Mouse (Mus musculus) midbrain, embryonic 15.5 days (tissue): ENCODE data around the gene Cox8c. TPM values are rescaled to one million over a fixed set of nuclear protein-coding genes. Genes with fewer than 3 reads are reported as not detected.

ENCODE experiments used
- ATAC-seq: fragments of 200-750 bp; cut with Nextera tagmentation; replicated peaks from 2 replicates; pipeline ENCODE4 v1.8.0; 2017; ENCODE audit warnings: moderate TSS enrichment
- H3K27ac ChIP-seq: fragments of 300-500 bp; sonication (generic); 2 replicates; pipeline ENCODE4 v1.5.1; 2015; ENCODE audit warnings: mild to moderate bottlenecking, inconsistent platforms
- H3K27me3 ChIP-seq: fragments of 300-500 bp; sonication (generic); replicated peaks from 2 replicates; pipeline ENCODE4 v1.6.1; 2015; ENCODE audit warnings: inconsistent platforms
- H3K36me3 ChIP-seq: fragments of 300-500 bp; sonication (generic); replicated peaks from 2 replicates; pipeline ENCODE4 v1.6.1; 2015; ENCODE audit warnings: inconsistent platforms
- H3K4me1 ChIP-seq: fragments of 300-500 bp; sonication (generic); 2 replicates; pipeline ENCODE4 v1.6.1; 2015; ENCODE audit warnings: inconsistent platforms
- H3K4me2 ChIP-seq: fragments of 300-500 bp; sonication (generic); 2 replicates; pipeline ENCODE4 v1.6.1; 2015; ENCODE audit warnings: inconsistent platforms, mild to moderate bottlenecking, moderate library complexity
- H3K4me3 ChIP-seq: fragments of 300-500 bp; sonication (generic); 2 replicates; pipeline ENCODE4 v1.5.1; 2015; ENCODE audit warnings: mild to moderate bottlenecking, inconsistent platforms
- H3K9ac ChIP-seq: fragments of 300-500 bp; sonication (generic); 2 replicates; pipeline ENCODE4 v1.6.1; 2015; ENCODE audit warnings: mild to moderate bottlenecking, inconsistent platforms
- H3K9me3 ChIP-seq: fragments of 300-500 bp; sonication (generic); 2 replicates; pipeline ENCODE4 v1.6.1; 2016; ENCODE audit warnings: inconsistent platforms
- WGBS: fragments of 180-500 bp; shearing (Covaris S2); methylation state at CpG from one replicate; pipeline ENCODE4 v1.1.7; 2015; ENCODE audit warnings: mixed read lengths; 5-methylcytosine and 5-hydroxymethylcytosine counted together
- polyA plus RNA-seq: library from polyadenylated mRNA; unstranded; fragments of >200 nt; fragmentation: Nextera tagmentation; extraction: Ambion mirVana; gene quantifications from 2 replicates; pipeline ENCODE4 v1.2.1, GENCODE M21; 2015

Cox8c gene
- not detected in 2 replicates for polyA plus RNA-seq

- H3K9me3 ChIP-seq = no peaks in the 10 kb centered on the region
- no peak within 1 kb of the TSS for H3K4me3 ChIP-seq
- H3K27me3 ChIP-seq = no peaks in the 10 kb centered on the region
- ATAC-seq = no peak
- no peak within 1 kb of the TSS for H3K4me2 ChIP-seq
- H3K4me1 ChIP-seq = no peaks in the 10 kb centered on the region
- no peak within 1 kb of the TSS for H3K27ac ChIP-seq
- no peak within 1 kb of the TSS for H3K9ac ChIP-seq
- no peaks in the 10 kb centered on the region for H3K36me3 ChIP-seq
- 95% methylated on average over 17 of the region's 17 CpGs for WGBS
Observed at GRCm38 (mm10) chr12:102899091-102899490, at the start of gene Cox8c. Gene Cox8c, plus strand, starts transcription at chr12:102899316.

DNA sequence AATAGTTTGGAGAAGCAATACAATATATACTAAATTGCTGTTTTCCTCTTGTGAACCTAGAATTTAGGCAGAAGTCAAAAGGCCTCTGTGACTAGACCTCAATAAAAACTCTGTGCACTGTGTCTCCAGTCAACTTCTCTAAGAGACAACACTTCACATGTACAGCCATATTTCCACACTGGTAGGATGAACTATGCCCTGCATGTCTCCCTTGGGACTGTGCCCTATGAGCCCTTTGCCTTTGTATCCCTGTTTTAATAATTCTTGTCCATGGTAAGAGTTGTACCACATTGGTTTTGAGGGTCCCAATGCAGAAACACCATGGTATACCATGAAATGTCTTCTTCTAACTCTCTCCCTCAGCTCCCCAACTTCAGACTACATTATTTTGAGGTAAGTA lies 38.3 kb upstream of the Cox8c start:
- Histone ChIP-seq H3K9me3 (no peaks in the 10 kb centered on the region), H3K27ac (no peak overlapping the region), H3K9ac (no peak overlapping the region), H3K4me2 (no peak overlapping the region), H3K27me3 (no peaks in the 10 kb centered on the region), H3K4me3 (no peak overlapping the region), H3K4me1 (peaks cover 5% of the 10 kb centered on the region; the same call in 1 of the 2 replicates), H3K36me3 (no peaks in the 10 kb centered on the region)
- ATAC-seq = no peak

- no peaks in the 10 kb centered on the region for H3K36me3 ChIP-seq
- no peaks in the 10 kb centered on the region for H3K27me3 ChIP-seq
- 93% methylated on average over 2 of the region's 2 CpGs for WGBS
- no peaks in the 10 kb centered on the region; the same call in 1 of the 2 replicates for H3K4me1 ChIP-seq
- ATAC-seq = no peak
- no peak overlapping the region for H3K4me3 ChIP-seq
- H3K9ac ChIP-seq = no peak overlapping the region
- no peaks in the 10 kb centered on the region for H3K9me3 ChIP-seq
- no peak overlapping the region for H3K27ac ChIP-seq
- H3K4me2 ChIP-seq = no peak overlapping the region
Observed at GRCm38 (mm10) chr12:102869802-102870201, 29.3 kb upstream of the Cox8c start.

DNA sequence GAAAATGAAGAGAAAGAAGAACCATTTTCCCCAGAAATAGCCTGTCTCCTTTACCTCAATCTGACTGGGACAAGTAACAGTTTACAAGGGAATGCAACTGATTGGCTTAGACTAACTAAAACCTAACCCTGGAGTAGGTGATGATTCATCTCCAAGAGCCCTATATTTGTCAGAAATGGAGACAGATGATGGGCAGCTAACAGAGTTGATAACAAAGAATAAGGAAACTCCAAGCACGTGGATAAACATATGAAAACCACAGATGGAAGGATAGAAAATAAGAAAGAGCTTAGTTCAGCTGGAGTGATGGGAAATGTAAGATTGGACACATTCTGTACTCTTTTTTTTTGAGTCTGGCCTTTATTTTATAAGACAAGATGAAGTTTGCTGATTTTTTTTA lies 28.6 kb upstream of the Cox8c start:
- no peaks in the 10 kb centered on the region for H3K27me3 ChIP-seq
- no peak overlapping the region for H3K9ac ChIP-seq
- no peaks in the 10 kb centered on the region for H3K36me3 ChIP-seq
- no peak overlapping the region for H3K4me3 ChIP-seq
- H3K9me3 ChIP-seq = no peaks in the 10 kb centered on the region
- H3K4me2 ChIP-seq = no peak overlapping the region
- no peak overlapping the region for H3K27ac ChIP-seq
- H3K4me1 ChIP-seq = peaks cover 1% of the 10 kb centered on the region
- WGBS = 89% methylated on average over 1 of the region's 1 CpGs
- ATAC-seq = no peak

GRCm38 (mm10) chr12:102877301-102878030 lies 21.6 kb upstream of the Cox8c start:
- H3K9ac ChIP-seq = peak overlapping the region; percentile 81
- peak overlapping the region; percentile 93 for H3K27ac ChIP-seq
- H3K36me3 ChIP-seq = no peaks in the 10 kb centered on the region
- WGBS = under 1% methylated on average over 59 of the region's 70 CpGs
- peak overlapping the region; percentile 88 for H3K4me3 ChIP-seq
- peak overlapping the region; percentile 66 for H3K4me2 ChIP-seq
- peak; percentile 79 for ATAC-seq
- H3K9me3 ChIP-seq = no peaks in the 10 kb centered on the region
- peaks cover 23% of the 10 kb centered on the region for H3K4me1 ChIP-seq
- H3K27me3 ChIP-seq = no peaks in the 10 kb centered on the region

GRCm38 (mm10) chr12:102878031-102878823 lies 20.9 kb upstream of the Cox8c start, which contains the start of gene Btbd7:
Gene Btbd7, minus strand, starts transcription at chr12:102878471.
- Histone ChIP-seq H3K4me3 (peak within 1 kb of the TSS; percentile 88), H3K9ac (peak within 1 kb of the TSS; percentile 81), H3K27me3 (no peaks in the 10 kb centered on the region), H3K27ac (peak within 1 kb of the TSS; percentile 93), H3K36me3 (no peaks in the 10 kb centered on the region), H3K9me3 (no peaks in the 10 kb centered on the region), H3K4me1 (peaks cover 23% of the 10 kb centered on the region), H3K4me2 (peak within 1 kb of the TSS; percentile 66)
- peak; percentile 97 for ATAC-seq
- under 1% methylated on average over 87 of the region's 95 CpGs for WGBS

- Histone ChIP-seq H3K9ac (peak overlapping the region; percentile 81), H3K9me3 (no peaks in the 10 kb centered on the region), H3K27me3 (no peaks in the 10 kb centered on the region), H3K4me1 (peaks cover 23% of the 10 kb centered on the region), H3K4me3 (peak overlapping the region; percentile 88), H3K27ac (peak overlapping the region; percentile 93), H3K4me2 (peak overlapping the region; percentile 66), H3K36me3 (no peaks in the 10 kb centered on the region)
- WGBS = 35% methylated on average over 7 of the region's 7 CpGs
- no peak for ATAC-seq
Observed at GRCm38 (mm10) chr12:102878901-102879300, 20.2 kb upstream of the Cox8c start.

DNA sequence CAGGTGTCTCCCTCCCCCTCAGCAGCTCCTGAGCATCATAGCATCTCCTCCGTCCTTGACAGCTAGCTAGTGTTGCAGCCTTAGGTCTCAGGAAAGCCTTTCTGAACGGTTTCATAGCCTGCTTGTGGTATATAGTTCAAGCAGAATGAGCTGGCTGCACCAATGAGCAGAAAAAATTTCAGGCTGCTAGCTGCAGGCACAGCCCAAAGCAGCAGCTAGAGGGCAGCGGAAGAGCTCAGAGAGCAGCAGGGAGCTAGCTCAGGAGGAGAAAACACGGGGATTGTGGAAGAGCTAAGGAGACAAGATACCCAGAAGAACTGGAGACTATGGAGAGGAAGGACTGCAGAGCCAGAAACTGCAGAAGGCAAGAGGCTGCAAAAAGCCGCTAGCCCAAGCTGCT lies 13.4 kb upstream of the Cox8c start:
- Histone ChIP-seq H3K4me2 (no peak overlapping the region), H3K27me3 (no peaks in the 10 kb centered on the region)

GRCm38 (mm10) chr12:102887366-102887765 lies 11.8 kb upstream of the Cox8c start:
- Histone ChIP-seq H3K9me3 (no peaks in the 10 kb centered on the region), H3K4me2 (no peak overlapping the region), H3K4me3 (no peak overlapping the region), H3K4me1 (0 out of 2 replicates have a peak, but pooled peaks cover 8% of the 10 kb centered on the region), H3K27ac (no peak overlapping the region), H3K9ac (no peak overlapping the region), H3K27me3 (no peaks in the 10 kb centered on the region), H3K36me3 (no peaks in the 10 kb centered on the region)
- 53% methylated on average over 10 of the region's 10 CpGs for WGBS
- ATAC-seq = no peak

More for the DNA sequence above, 13.4 kb upstream of the Cox8c start:
- no peaks in the 10 kb centered on the region for H3K36me3 ChIP-seq
- H3K9ac ChIP-seq = no peak overlapping the region
- ATAC-seq = peak; percentile 83
- no peak overlapping the region for H3K27ac ChIP-seq
- WGBS = 11% methylated on average over 5 of the region's 5 CpGs
- no peak overlapping the region for H3K4me3 ChIP-seq
- H3K4me1 ChIP-seq = 0 out of 2 replicates have a peak, but pooled peaks cover 8% of the 10 kb centered on the region
- no peaks in the 10 kb centered on the region for H3K9me3 ChIP-seq

GRCm38 (mm10) chr12:102888568-102888967 lies 10.5 kb upstream of the Cox8c start:
- Histone ChIP-seq H3K9ac (no peak overlapping the region), H3K36me3 (no peaks in the 10 kb centered on the region), H3K4me2 (no peak overlapping the region), H3K4me3 (no peak overlapping the region), H3K27ac (no peak overlapping the region), H3K27me3 (no peaks in the 10 kb centered on the region), H3K4me1 (0 out of 2 replicates have a peak, but pooled peaks cover 8% of the 10 kb centered on the region), H3K9me3 (no peaks in the 10 kb centered on the region)
- WGBS = 48% methylated on average over 5 of the region's 5 CpGs
- no peak for ATAC-seq

- WGBS = 33% methylated on average over 3 of the region's 3 CpGs
- Histone ChIP-seq H3K4me3 (no peak overlapping the region), H3K27ac (no peak overlapping the region), H3K9ac (no peak overlapping the region), H3K9me3 (no peaks in the 10 kb centered on the region), H3K4me1 (no peaks in the 10 kb centered on the region), H3K36me3 (no peaks in the 10 kb centered on the region), H3K27me3 (no peaks in the 10 kb centered on the region), H3K4me2 (no peak overlapping the region)
- no peak for ATAC-seq
Observed at GRCm38 (mm10) chr12:102908191-102908590, 9.1 kb downstream of the Cox8c start.

GRCm38 (mm10) chr12:102916073-102916472 lies 17.0 kb downstream of the Cox8c start:
- Histone ChIP-seq H3K4me2 (no peak overlapping the region), H3K27me3 (no peaks in the 10 kb centered on the region), H3K4me1 (no peaks in the 10 kb centered on the region), H3K9ac (no peak overlapping the region), H3K27ac (no peak overlapping the region), H3K4me3 (no peak overlapping the region), H3K9me3 (no peaks in the 10 kb centered on the region), H3K36me3 (no peaks in the 10 kb centered on the region)
- no peak for ATAC-seq
- 94% methylated on average over 2 of the region's 2 CpGs for WGBS
